20 mouse cellular contexts compared by ENCODE assay signal in the genomic region with DNA sequence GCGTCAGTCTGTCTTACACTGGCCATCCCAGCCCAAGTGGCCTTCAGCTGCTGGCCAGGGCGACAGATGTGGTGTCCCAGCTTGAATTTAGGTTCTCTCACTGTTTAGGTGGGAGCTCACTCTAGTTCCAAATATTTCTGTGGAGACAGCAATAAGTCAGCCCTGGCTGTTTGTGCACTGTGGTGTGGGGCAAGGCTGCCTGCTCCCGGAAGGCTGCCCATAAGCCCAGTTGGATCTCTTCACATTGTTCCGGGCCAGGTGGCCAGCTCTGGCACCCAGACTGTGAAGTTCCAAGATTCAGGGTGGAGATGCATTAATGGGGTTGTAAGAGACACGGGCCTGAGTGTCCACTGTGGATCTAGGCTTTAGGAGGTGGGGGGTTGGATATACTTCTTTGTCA.
"Had no signal": no experiment of that assay in that cellular context is flagged by ENCODE, and none has a peak within 500 bp of the region (broad histone marks: within the 10 kb centered on the region; RNA-seq: fewer than 3 reads in every experiment).

No protein-coding gene starts in this region.

- H3K36me3 ChIP-seq: limb, embryonic 12.5 days; limb, embryonic 15.5 days; midbrain, embryonic 12.5 days; midbrain, embryonic 15.5 days; neural tube, embryonic 12.5 days; neural tube, embryonic 15.5 days; stomach, embryonic 15.5 days had no signal

- H3K4me3 ChIP-seq: limb, embryonic 12.5 days; limb, embryonic 15.5 days; midbrain, embryonic 12.5 days; midbrain, embryonic 15.5 days; neural tube, embryonic 12.5 days; neural tube, embryonic 15.5 days; stomach, embryonic 15.5 days had no signal

- H3K9me3 ChIP-seq: limb, embryonic 12.5 days; limb, embryonic 15.5 days; midbrain, embryonic 12.5 days; midbrain, embryonic 15.5 days; neural tube, embryonic 12.5 days; neural tube, embryonic 15.5 days; stomach, embryonic 15.5 days had no signal

- DNase-seq: kidney, postnatal 14 days; kidney, postnatal 4 days; left cerebral cortex, postnatal 4 days; liver, postnatal 0 days; lung, embryonic 14.5 days; right cerebral cortex, adult 18-20 months; right cerebral cortex, postnatal 14 days; right cerebral cortex, postnatal 4 days; thymus, postnatal 36 days had no signal

- H3K4me2 ChIP-seq: limb, embryonic 12.5 days; limb, embryonic 15.5 days; liver, embryonic 11.5 days; lung, embryonic 14.5 days; midbrain, embryonic 12.5 days; midbrain, embryonic 15.5 days; neural tube, embryonic 12.5 days; neural tube, embryonic 15.5 days; stomach, embryonic 15.5 days had no signal

- H3K27me3 ChIP-seq: limb, embryonic 12.5 days; limb, embryonic 15.5 days; midbrain, embryonic 12.5 days; midbrain, embryonic 15.5 days; neural tube, embryonic 12.5 days; neural tube, embryonic 15.5 days; stomach, embryonic 15.5 days had no signal

- ATAC-seq: liver, postnatal 0 days; lung, postnatal 0 days; midbrain, embryonic 15.5 days had no signal

- H3K9ac ChIP-seq: limb, embryonic 12.5 days; limb, embryonic 15.5 days; liver, embryonic 14.5 days; liver, postnatal 0 days; lung, embryonic 14.5 days; midbrain, embryonic 12.5 days; midbrain, embryonic 15.5 days; neural tube, embryonic 12.5 days; neural tube, embryonic 15.5 days; stomach, embryonic 15.5 days had no signal

- H3K27ac ChIP-seq: limb, embryonic 12.5 days; limb, embryonic 15.5 days; liver, embryonic 14.5 days; macrophage; midbrain, embryonic 12.5 days; midbrain, embryonic 15.5 days; neural tube, embryonic 12.5 days; neural tube, embryonic 15.5 days; stomach, embryonic 15.5 days had no signal
